Mouse (Mus musculus) lung, postnatal 0 days (tissue): Measurements from ENCODE around the gene Epm2aip1. TPM values are rescaled to one million over a fixed set of nuclear protein-coding genes. Genes with fewer than 3 reads are reported as not detected.

Source experiments
- ATAC-seq: fragments of 200-750 bp; cut with Nextera tagmentation; 2 replicates; pipeline ENCODE4 v1.8.0; 2017; ENCODE audit warnings: moderate library complexity
- DNase-seq: peaks from one replicate; pipeline ENCODE4 v3.0.0-alpha.2; 2016; ENCODE audit warnings: low spot score
- H3K27ac ChIP-seq: fragments of 300-500 bp; sonication (generic); 2 replicates; pipeline ENCODE4 v1.5.1; 2014; ENCODE audit warnings: antibody characterized with exemption, mild to moderate bottlenecking, low read length, mixed read lengths
- H3K27me3 ChIP-seq: fragments of 300-500 bp; sonication (generic); replicated peaks from 2 replicates; pipeline ENCODE4 v1.6.1; 2014; ENCODE audit warnings: low read length, mixed read lengths; ENCODE audit not compliant: insufficient read depth
- H3K36me3 ChIP-seq: fragments of 300-500 bp; sonication (generic); 2 replicates; pipeline ENCODE4 v1.6.1; 2014; ENCODE audit warnings: low read length, mixed read lengths; ENCODE audit not compliant: insufficient read depth
- H3K4me1 ChIP-seq: fragments of 300-500 bp; sonication (generic); 2 replicates; pipeline ENCODE4 v1.6.1; 2014; ENCODE audit warnings: antibody characterized with exemption, low read depth, low read length, mixed read lengths; ENCODE audit not compliant: insufficient read depth
- H3K4me2 ChIP-seq: fragments of 300-500 bp; sonication (generic); replicated peaks from 2 replicates; pipeline ENCODE4 v1.6.1; 2014; ENCODE audit warnings: low read depth, mild to moderate bottlenecking, low read length, moderate library complexity, mixed read lengths
- H3K4me3 ChIP-seq: fragments of 300-500 bp; sonication (generic); 2 replicates; pipeline ENCODE4 v1.5.1; 2014; ENCODE audit warnings: low read depth, low read length
- H3K9ac ChIP-seq: fragments of 300-500 bp; sonication (generic); replicated peaks from 2 replicates; pipeline ENCODE4 v1.6.1; 2014; ENCODE audit warnings: low read depth, mild to moderate bottlenecking
- H3K9me3 ChIP-seq: fragments of 300-500 bp; sonication (generic); 2 replicates; pipeline ENCODE4 v1.6.1; 2016; ENCODE audit warnings: low read length, mixed read lengths
- CTCF ChIP-seq: IDR thresholded peaks from 2 replicates; pipeline ENCODE4 v1.5.1; 2016; ENCODE audit warnings: antibody characterized with exemption, mild to moderate bottlenecking
- EP300 ChIP-seq: IDR thresholded peaks from 2 replicates; pipeline ENCODE4 v1.6.1; 2016; ENCODE audit warnings: antibody characterized with exemption, mild to moderate bottlenecking, control low read depth
- WGBS: fragments of 180-500 bp; shearing (Covaris S2); extraction: QIAGEN DNeasy Blood & Tissue Kit; methylation state at CpG from one replicate; pipeline ENCODE4 v1.1.7; 2014; 5-methylcytosine and 5-hydroxymethylcytosine counted together
- polyA plus RNA-seq: library from polyadenylated mRNA; unstranded; fragments of >200 nt; fragmentation: Nextera tagmentation; extraction: Ambion mirVana; gene quantifications from 2 replicates; pipeline ENCODE4 v1.2.1, GENCODE M21; 2015

Gene Epm2aip1
- polyA plus RNA-seq, 1 experiment from 2014 or later: 10.5 TPM

- no peak overlapping the region for H3K4me2 ChIP-seq
- no peaks in the 10 kb centered on the region for H3K9me3 ChIP-seq
- ATAC-seq (no peak), DNase-seq (no peak)
- no peaks in the 10 kb centered on the region for H3K27me3 ChIP-seq
- H3K9ac ChIP-seq: no peak overlapping the region
- no peak overlapping the region for H3K27ac ChIP-seq
- H3K4me3 ChIP-seq: no peak overlapping the region
- WGBS: 98% methylated on average over 2 of the region's 2 CpGs
- TF ChIP-seq EP300 (no peak), CTCF (no peak)
- H3K4me1 ChIP-seq: peaks cover 8% of the 10 kb centered on the region; the same call in 1 of the 2 replicates
- no peaks in the 10 kb centered on the region for H3K36me3 ChIP-seq
Observed at GRCm38 (mm10) chr9:111267998-111268397, 3.7 kb upstream of the Epm2aip1 start.

DNA sequence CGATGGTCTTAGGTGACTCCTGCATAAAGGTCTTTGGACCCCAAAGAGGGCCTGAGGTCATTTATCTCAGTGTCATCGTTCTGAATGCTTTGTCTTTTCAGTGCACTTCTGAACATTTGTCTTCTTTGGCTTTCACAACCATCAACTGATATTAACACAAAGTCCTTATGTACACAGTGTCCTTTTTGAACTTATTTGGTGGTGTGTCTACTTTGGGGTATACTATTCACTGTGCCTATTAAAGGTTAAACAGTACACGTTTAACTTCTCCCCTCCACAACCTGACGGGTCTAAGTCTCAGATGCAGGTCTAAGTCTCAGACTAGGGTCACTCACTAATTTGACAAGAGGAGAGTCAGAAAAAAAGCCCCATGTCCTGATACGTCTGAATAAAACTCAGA is 1.1 kb upstream of the Epm2aip1 start:
- no peak for DNase-seq
- WGBS: 6% methylated on average over 5 of the region's 5 CpGs
- Histone ChIP-seq H3K4me2 (peak overlapping the region; percentile 73), H3K9me3 (no peaks in the 10 kb centered on the region), H3K27me3 (no peaks in the 10 kb centered on the region), H3K4me1 (peaks cover 26% of the 10 kb centered on the region; the same call in 1 of the 2 replicates), H3K27ac (peak overlapping the region; percentile 88), H3K9ac (peak overlapping the region; percentile 65; the same call in 1 of the 2 replicates), H3K4me3 (peak overlapping the region; percentile 64), H3K36me3 (no peaks in the 10 kb centered on the region)
- no peak for ATAC-seq
- TF ChIP-seq EP300: no peak
- TF ChIP-seq CTCF: no peak

- WGBS: 0% methylated on average over 32 of the region's 32 CpGs
- DNase-seq: peak; percentile 60
Observed at GRCm38 (mm10) chr9:111271056-111271433, 684 bp upstream of the Epm2aip1 start.

GRCm38 (mm10) chr9:111272356-111272755 is 627 bp downstream of the Epm2aip1 start:
- Histone ChIP-seq H3K4me3 (peak overlapping the region; percentile 64), H3K4me1 (peaks cover 26% of the 10 kb centered on the region; the same call in 1 of the 2 replicates), H3K9ac (peak overlapping the region; percentile 89), H3K27me3 (no peaks in the 10 kb centered on the region), H3K9me3 (no peaks in the 10 kb centered on the region), H3K4me2 (peak overlapping the region; percentile 70), H3K36me3 (no peaks in the 10 kb centered on the region), H3K27ac (peak overlapping the region; percentile 98)
- WGBS: 1% methylated on average over 19 of the region's 19 CpGs
- TF ChIP-seq CTCF: no peak
- TF ChIP-seq EP300: no peak
- DNase-seq (no peak), ATAC-seq (no peak)

More at GRCm38 (mm10) chr9:111271056-111271433, 684 bp upstream of the Epm2aip1 start:
- no peaks in the 10 kb centered on the region for H3K36me3 ChIP-seq
- TF ChIP-seq CTCF: no peak
- no peak for TF ChIP-seq EP300
- H3K27me3 ChIP-seq: no peaks in the 10 kb centered on the region
- H3K4me1 ChIP-seq: peaks cover 26% of the 10 kb centered on the region; the same call in 1 of the 2 replicates
- H3K4me3 ChIP-seq: peak overlapping the region; percentile 64
- peak overlapping the region; percentile 88 for H3K27ac ChIP-seq
- peak overlapping the region; percentile 65 for H3K9ac ChIP-seq
- H3K9me3 ChIP-seq: no peaks in the 10 kb centered on the region
- peak; percentile 47 for ATAC-seq
- peak overlapping the region; percentile 73 for H3K4me2 ChIP-seq

DNA sequence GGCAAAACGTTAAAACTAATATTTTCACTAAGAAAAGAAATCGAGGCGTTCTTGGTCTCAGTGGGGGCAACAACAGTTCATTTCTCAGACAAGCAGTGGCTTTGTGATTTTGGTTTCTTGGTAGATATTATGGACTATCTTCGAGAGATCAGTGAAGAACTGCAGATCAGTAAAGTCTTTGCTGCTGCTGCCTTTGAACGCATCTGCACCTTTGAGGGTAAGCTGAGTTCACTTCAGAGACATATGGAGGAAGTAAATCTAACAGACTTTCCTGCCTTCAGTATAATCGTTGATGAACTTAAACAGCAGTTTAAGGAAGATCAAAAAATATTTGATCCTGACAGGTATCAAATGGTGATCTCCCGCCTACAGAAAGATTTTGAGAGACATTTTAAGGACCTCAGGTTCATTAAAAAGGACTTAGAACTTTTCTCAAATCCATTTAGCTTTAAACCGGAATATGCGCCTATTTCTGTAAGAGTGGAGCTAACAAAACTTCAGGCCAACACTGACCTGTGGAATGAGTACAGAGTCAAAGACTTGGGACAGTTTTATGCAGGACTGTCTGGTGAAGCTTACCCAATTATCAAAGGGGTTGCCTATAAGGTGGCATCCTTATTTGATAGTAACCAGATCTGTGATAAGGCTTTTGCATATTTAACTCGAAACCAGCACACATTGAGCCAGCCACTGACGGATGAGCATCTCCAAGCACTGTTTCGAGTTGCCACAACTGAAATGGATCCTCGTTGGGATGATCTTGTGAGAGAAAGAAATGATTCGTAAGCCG is 1.5 kb downstream of the Epm2aip1 start:
- Histone ChIP-seq H3K36me3 (no peaks in the 10 kb centered on the region), H3K27me3 (no peaks in the 10 kb centered on the region), H3K4me2 (peak overlapping the region; percentile 70), H3K9ac (peak overlapping the region; percentile 89), H3K4me3 (peak overlapping the region; percentile 64), H3K4me1 (peaks cover 26% of the 10 kb centered on the region; the same call in 1 of the 2 replicates), H3K27ac (no peak overlapping the region), H3K9me3 (no peaks in the 10 kb centered on the region)
- TF ChIP-seq CTCF (no peak), EP300 (no peak)
- DNase-seq (no peak), ATAC-seq (no peak)
- WGBS: 51% methylated on average over 15 of the region's 15 CpGs

GRCm38 (mm10) chr9:111273958-111274357 is 2.2 kb downstream of the Epm2aip1 start:
- Histone ChIP-seq H3K4me3 (no peak overlapping the region), H3K9me3 (no peaks in the 10 kb centered on the region), H3K9ac (no peak overlapping the region), H3K27ac (no peak overlapping the region), H3K4me1 (peaks cover 26% of the 10 kb centered on the region; the same call in 1 of the 2 replicates), H3K27me3 (no peaks in the 10 kb centered on the region), H3K4me2 (peak overlapping the region; percentile 70; the same call in 1 of the 2 replicates), H3K36me3 (no peaks in the 10 kb centered on the region)
- TF ChIP-seq EP300 (no peak), CTCF (no peak)
- WGBS: 47% methylated on average over 1 of the region's 1 CpGs
- ATAC-seq (no peak), DNase-seq (no peak)
